Mouse (Mus musculus) kidney, postnatal 4 days (tissue): Measurements from ENCODE around the gene Fhod1.

ENCODE experiments used
- DNase-seq, 2 experiments: peaks; one replicate each; pipeline ENCODE4 v3.0.0; 2021; ENCODE audit warnings: mixed read lengths in 2 of 2

Gene Fhod1

GRCm38 (mm10) chr8:105348450-105349095, 820 bp upstream of the Fhod1 start, which contains the start of gene Slc9a5:
Slc9a5 (plus strand) TSS chr8:105348843.
- peak; percentile 74 to 80 for DNase-seq

- DNase-seq, result peak; percentile 77 to 85
Measured at GRCm38 (mm10) chr8:105346611-105347427, 934 bp downstream of the Fhod1 start.

- DNase-seq, result peak in 1 of 2 experiments; percentile 53
Measured at GRCm38 (mm10) chr8:105345061-105345975, 2.4 kb downstream of the Fhod1 start.

- DNase-seq, result no peak
Measured at GRCm38 (mm10) chr8:105343791-105344574, 3.8 kb downstream of the Fhod1 start.

GRCm38 (mm10) chr8:105342768-105343167, 5.0 kb downstream of the Fhod1 start:
- no peak for DNase-seq

GRCm38 (mm10) chr8:105341399-105341798, 6.4 kb downstream of the Fhod1 start:
- DNase-seq, result peak; percentile 49 to 65

- no peak for DNase-seq
Measured at GRCm38 (mm10) chr8:105339886-105340635, 7.7 kb downstream of the Fhod1 start.

GRCm38 (mm10) chr8:105338992-105339391, 8.8 kb downstream of the Fhod1 start:
- DNase-seq, result no peak

- peak; percentile 47 to 60 for DNase-seq
Measured at GRCm38 (mm10) chr8:105336373-105337130, 11.2 kb downstream of the Fhod1 start.

- DNase-seq, result no peak
Measured at GRCm38 (mm10) chr8:105332523-105332922, 15.2 kb downstream of the Fhod1 start.

GRCm38 (mm10) chr8:105331931-105332330, 15.8 kb downstream of the Fhod1 start:
- DNase-seq, result no peak

GRCm38 (mm10) chr8:105331469-105331868, 16.3 kb downstream of the Fhod1 start:
- DNase-seq, result no peak

GRCm38 (mm10) chr8:105330325-105330724, 17.4 kb downstream of the Fhod1 start:
- peak in 1 of 2 experiments; percentile 12 for DNase-seq

- DNase-seq, result peak in 1 of 2 experiments; percentile 15
Measured at GRCm38 (mm10) chr8:105326968-105327367, 20.8 kb downstream of the Fhod1 start.

- DNase-seq, result peak; percentile 98 to 99
Measured at GRCm38 (mm10) chr8:105326141-105326672, 21.5 kb downstream of the Fhod1 start, which contains the start of the genes Lrrc29 and Tmem208. Lrrc29 (minus strand) TSS chr8:105326278. Tmem208 (plus strand) TSS chr8:105326354.

- DNase-seq, result peak; percentile 52 to 58
Measured at GRCm38 (mm10) chr8:105325641-105326093, 22.1 kb downstream of the Fhod1 start.

- DNase-seq, result no peak
Measured at GRCm38 (mm10) chr8:105323183-105323582, 24.6 kb downstream of the Fhod1 start.

GRCm38 (mm10) chr8:105318662-105319190, 29.0 kb downstream of the Fhod1 start:
- DNase-seq, result no peak

- DNase-seq, result no peak
Measured at GRCm38 (mm10) chr8:105317941-105318340, 29.8 kb downstream of the Fhod1 start.
